Mouse (Mus musculus) heart, embryonic 16.5 days (tissue): ENCODE results near the gene Rpl32. TPM values are rescaled to one million over a fixed set of nuclear protein-coding genes. Genes with fewer than 3 reads are reported as not detected.

Experiments
- ATAC-seq: fragments of 200-750 bp; cut with Nextera tagmentation; replicated peaks from 2 replicates; pipeline ENCODE4 v1.8.0; 2017; ENCODE audit warnings: moderate number of reproducible peaks; ENCODE audit not compliant: insufficient read depth, low FRiP score; ENCODE audit errors: extremely low read depth
- H3K27ac ChIP-seq: fragments of 300-500 bp; sonication (generic); 2 replicates; pipeline ENCODE4 v1.5.1; 2014; ENCODE audit warnings: mild to moderate bottlenecking, low read length, control low read depth, moderate library complexity
- H3K27me3 ChIP-seq: fragments of 300-500 bp; sonication (generic); 2 replicates; pipeline ENCODE4 v1.6.1; 2014; ENCODE audit warnings: low read length, mixed read lengths; ENCODE audit not compliant: control insufficient read depth, insufficient read depth
- H3K36me3 ChIP-seq: fragments of 300-500 bp; sonication (generic); 2 replicates; pipeline ENCODE4 v1.6.1; 2014; ENCODE audit not compliant: control insufficient read depth, insufficient read depth
- H3K4me1 ChIP-seq: fragments of 300-500 bp; sonication (generic); 2 replicates; pipeline ENCODE4 v1.6.1; 2014; ENCODE audit warnings: low read length, mixed read lengths; ENCODE audit not compliant: control insufficient read depth, insufficient read depth
- H3K4me2 ChIP-seq: fragments of 300-500 bp; sonication (generic); 2 replicates; pipeline ENCODE4 v1.6.1; 2014; ENCODE audit warnings: low read depth, mild to moderate bottlenecking, control low read depth, low read length
- H3K4me3 ChIP-seq: fragments of 300-500 bp; sonication (generic); 2 replicates; pipeline ENCODE4 v1.5.1; 2014; ENCODE audit warnings: mild to moderate bottlenecking, control low read depth, low read length
- H3K9ac ChIP-seq: fragments of 300-500 bp; sonication (generic); 2 replicates; pipeline ENCODE4 v1.6.1; 2014; ENCODE audit warnings: low read length, control low read depth
- H3K9me3 ChIP-seq: fragments of 300-500 bp; sonication (generic); replicated peaks from 2 replicates; pipeline ENCODE4 v1.6.1; 2016; ENCODE audit warnings: low read length; ENCODE audit not compliant: control insufficient read depth
- WGBS: fragments of 180-500 bp; shearing (Covaris S2); extraction: QIAGEN DNeasy Blood & Tissue Kit; methylation state at CpG from one replicate; pipeline ENCODE4 v1.1.7; 2014; 5-methylcytosine and 5-hydroxymethylcytosine counted together
- polyA plus RNA-seq: library from polyadenylated mRNA; unstranded; fragments of >200 nt; fragmentation: Nextera tagmentation; extraction: Ambion mirVana; gene quantifications from 2 replicates; pipeline ENCODE4 v1.2.1, GENCODE M21; 2015

The Rpl32 gene
- polyA plus RNA-seq, 1 experiment from 2014 or later = 1,011 TPM

DNA sequence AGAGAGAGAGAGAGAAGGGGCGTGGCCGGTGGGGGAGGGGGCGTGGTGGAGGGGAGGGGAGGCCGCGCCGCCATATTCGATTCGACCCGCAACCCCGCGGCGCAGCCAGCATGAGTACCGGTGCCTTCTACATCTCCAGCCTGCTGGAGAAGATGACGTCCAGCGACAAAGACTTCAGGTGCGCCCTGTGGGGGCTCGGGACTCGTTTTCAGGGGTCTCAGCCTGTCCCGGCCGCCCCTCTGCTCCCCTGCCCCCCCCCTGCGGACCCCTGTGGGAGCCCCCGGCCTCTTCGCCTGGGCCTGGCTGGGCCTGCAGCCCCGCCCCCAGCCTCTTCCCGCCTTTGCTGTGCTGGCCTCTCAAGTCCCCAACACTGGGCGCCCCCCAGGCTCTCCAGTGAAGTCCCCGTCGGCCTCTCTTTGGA, 34.0 kb downstream of the Rpl32 start, which contains the start of gene Cand2:
Cand2 (plus strand) TSS at position 38 of the 421 bp plus-strand sequence.
- peak within 1 kb of the TSS; percentile 79 for H3K4me2 ChIP-seq
- peaks cover 25% of the 10 kb centered on the region for H3K4me1 ChIP-seq
- H3K4me3 ChIP-seq = peak within 1 kb of the TSS; percentile 89
- peak; percentile 59 for ATAC-seq
- 0% methylated on average over 25 of the region's 28 CpGs for WGBS
- H3K9me3 ChIP-seq = no peaks in the 10 kb centered on the region; the same call in 1 of the 2 replicates
- H3K27me3 ChIP-seq = no peaks in the 10 kb centered on the region
- H3K9ac ChIP-seq = peak within 1 kb of the TSS; percentile 94
- peak within 1 kb of the TSS; percentile 99 for H3K27ac ChIP-seq
- 0 out of 2 replicates have a peak, but pooled peaks cover 2% of the 10 kb centered on the region for H3K36me3 ChIP-seq

GRCm38 (mm10) chr6:115773966-115774413, 34.6 kb downstream of the Rpl32 start:
- Histone ChIP-seq H3K27ac (peak overlapping the region; percentile 80), H3K9ac (peak overlapping the region; percentile 62), H3K27me3 (no peaks in the 10 kb centered on the region), H3K4me3 (peak overlapping the region; percentile 89), H3K4me2 (peak overlapping the region; percentile 79), H3K9me3 (no peaks in the 10 kb centered on the region; the same call in 1 of the 2 replicates), H3K36me3 (0 out of 2 replicates have a peak, but pooled peaks cover 2% of the 10 kb centered on the region), H3K4me1 (peaks cover 25% of the 10 kb centered on the region)
- ATAC-seq = peak; percentile 59
- WGBS = under 1% methylated on average over 14 of the region's 14 CpGs

- H3K4me3 ChIP-seq = no peak overlapping the region
- 88% methylated on average over 1 of the region's 1 CpGs for WGBS
- H3K27ac ChIP-seq = no peak overlapping the region
- H3K27me3 ChIP-seq = no peaks in the 10 kb centered on the region
- H3K4me1 ChIP-seq = peaks cover 25% of the 10 kb centered on the region
- no peaks in the 10 kb centered on the region; the same call in 1 of the 2 replicates for H3K9me3 ChIP-seq
- H3K4me2 ChIP-seq = no peak overlapping the region
- H3K36me3 ChIP-seq = no peaks in the 10 kb centered on the region
- ATAC-seq = no peak
- no peak overlapping the region for H3K9ac ChIP-seq
Measured at GRCm38 (mm10) chr6:115772604-115773003, 35.9 kb downstream of the Rpl32 start.

DNA sequence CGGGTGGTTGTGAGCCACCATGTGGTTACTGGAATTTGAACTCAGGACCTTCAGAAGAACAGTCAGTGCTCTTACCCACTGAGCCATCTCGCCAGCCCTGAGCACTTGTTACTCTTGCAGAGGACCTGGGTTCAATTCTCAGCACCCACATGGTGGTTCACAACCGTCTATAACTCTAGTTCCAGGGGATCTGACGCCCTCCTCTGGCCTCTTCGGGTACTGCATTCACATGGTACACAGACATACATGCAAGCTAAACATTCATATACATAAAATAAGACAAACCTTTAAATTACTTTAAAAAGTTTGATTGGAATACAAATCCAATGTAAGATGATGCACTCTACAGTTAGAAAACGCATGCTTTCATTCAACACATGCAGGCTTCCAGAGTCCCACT, 36.3 kb downstream of the Rpl32 start:
- Histone ChIP-seq H3K27me3 (no peaks in the 10 kb centered on the region), H3K4me1 (peaks cover 25% of the 10 kb centered on the region), H3K9me3 (no peaks in the 10 kb centered on the region; the same call in 1 of the 2 replicates), H3K4me2 (no peak overlapping the region), H3K9ac (no peak overlapping the region), H3K36me3 (no peaks in the 10 kb centered on the region), H3K4me3 (no peak overlapping the region), H3K27ac (no peak overlapping the region)
- 71% methylated on average over 6 of the region's 6 CpGs for WGBS
- ATAC-seq = no peak

DNA sequence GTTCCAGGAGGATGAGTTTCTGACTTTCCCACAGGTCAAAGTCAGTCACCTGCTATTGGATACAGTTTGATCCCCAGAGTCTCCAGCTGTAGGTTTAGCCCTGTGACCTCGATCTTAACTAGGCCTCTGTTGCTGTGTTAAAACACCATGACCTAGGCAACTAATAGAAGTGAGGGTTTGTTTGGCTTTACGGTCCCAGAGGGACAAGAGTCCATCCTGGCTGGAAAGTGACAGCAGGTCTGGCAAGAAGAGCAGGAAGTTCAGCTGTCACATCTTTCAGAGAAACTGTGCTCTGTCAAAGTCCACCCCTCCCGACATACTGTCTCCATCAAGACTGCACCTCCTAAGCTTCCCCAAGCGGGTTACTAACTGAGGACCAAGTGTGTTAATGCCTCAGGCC, 37.7 kb downstream of the Rpl32 start:
- Histone ChIP-seq H3K9ac (no peak overlapping the region), H3K9me3 (no peaks in the 10 kb centered on the region; the same call in 1 of the 2 replicates), H3K4me3 (no peak overlapping the region), H3K4me1 (peaks cover 13% of the 10 kb centered on the region), H3K36me3 (no peaks in the 10 kb centered on the region), H3K27ac (no peak overlapping the region), H3K27me3 (no peaks in the 10 kb centered on the region), H3K4me2 (no peak overlapping the region)
- WGBS = 62% methylated on average over 4 of the region's 4 CpGs
- ATAC-seq = no peak

GRCm38 (mm10) chr6:115770059-115770670, 38.4 kb downstream of the Rpl32 start:
- Histone ChIP-seq H3K4me3 (no peak overlapping the region), H3K4me1 (peaks cover 7% of the 10 kb centered on the region), H3K27me3 (no peaks in the 10 kb centered on the region), H3K9ac (no peak overlapping the region), H3K36me3 (no peaks in the 10 kb centered on the region), H3K27ac (no peak overlapping the region), H3K9me3 (no peaks in the 10 kb centered on the region; the same call in 1 of the 2 replicates), H3K4me2 (no peak overlapping the region)
- WGBS = 87% methylated on average over 20 of the region's 20 CpGs
- no peak for ATAC-seq

DNA sequence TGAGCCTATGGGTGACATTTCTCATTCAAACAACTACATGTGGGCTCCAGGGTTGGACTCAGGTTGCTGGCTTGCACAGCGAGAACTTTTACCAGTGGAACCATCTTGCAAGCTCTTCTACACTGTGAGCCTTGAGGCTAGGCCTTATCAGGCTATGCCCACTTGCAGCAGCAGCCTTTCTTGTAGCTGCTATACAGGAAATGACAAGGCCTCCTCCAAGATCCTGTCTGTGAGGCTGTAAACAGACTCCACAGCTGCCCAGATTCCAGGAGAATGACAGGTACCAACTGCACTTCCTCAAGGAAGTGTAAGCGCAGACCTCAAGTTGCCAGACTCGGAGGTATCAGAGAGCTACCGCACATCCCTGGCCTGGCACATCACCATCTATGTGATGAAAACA, 40.3 kb downstream of the Rpl32 start:
- Histone ChIP-seq H3K27me3 (no peaks in the 10 kb centered on the region), H3K4me2 (no peak overlapping the region), H3K9ac (no peak overlapping the region), H3K4me1 (peaks cover 13% of the 10 kb centered on the region), H3K27ac (peak overlapping the region; percentile 59), H3K4me3 (no peak overlapping the region), H3K9me3 (no peaks in the 10 kb centered on the region; the same call in 1 of the 2 replicates), H3K36me3 (no peaks in the 10 kb centered on the region)
- 59% methylated on average over 4 of the region's 4 CpGs for WGBS
- no peak for ATAC-seq

DNA sequence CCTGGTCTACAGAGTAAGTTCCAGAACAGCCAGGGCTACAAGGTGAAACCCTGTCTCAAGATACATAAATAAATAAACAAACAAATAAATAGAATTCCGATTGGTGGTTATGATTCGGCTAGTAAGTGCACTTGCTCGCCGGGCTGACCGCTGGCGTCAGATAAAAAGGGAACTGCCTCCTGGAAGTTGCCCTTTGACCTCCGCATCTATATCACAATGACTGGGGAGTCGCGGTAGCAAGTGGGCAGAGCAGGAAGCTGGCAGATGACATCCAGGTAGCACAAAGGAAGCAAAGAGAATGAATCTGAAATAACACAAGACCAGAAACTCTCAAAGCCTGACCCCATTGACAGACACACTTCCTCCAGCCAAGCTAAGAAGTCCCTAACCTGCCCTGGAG, 41.2 kb downstream of the Rpl32 start:
- Histone ChIP-seq H3K27me3 (no peaks in the 10 kb centered on the region), H3K4me2 (no peak overlapping the region), H3K36me3 (no peaks in the 10 kb centered on the region), H3K4me1 (peaks cover 18% of the 10 kb centered on the region), H3K4me3 (no peak overlapping the region), H3K9ac (no peak overlapping the region), H3K9me3 (no peaks in the 10 kb centered on the region; the same call in 1 of the 2 replicates), H3K27ac (peak overlapping the region; percentile 46; the same call in 1 of the 2 replicates)
- ATAC-seq = no peak
- 54% methylated on average over 9 of the region's 9 CpGs for WGBS

GRCm38 (mm10) chr6:115764179-115764578, 44.4 kb downstream of the Rpl32 start:
- Histone ChIP-seq H3K9ac (peak overlapping the region; percentile 58), H3K4me2 (peak overlapping the region; percentile 56), H3K9me3 (no peaks in the 10 kb centered on the region), H3K27me3 (no peaks in the 10 kb centered on the region), H3K4me3 (peak overlapping the region; percentile 19; the same call in 1 of the 2 replicates), H3K4me1 (peaks cover 24% of the 10 kb centered on the region), H3K27ac (peak overlapping the region; percentile 92), H3K36me3 (no peaks in the 10 kb centered on the region)
- 2% methylated on average over 7 of the region's 7 CpGs for WGBS
- ATAC-seq = peak; percentile 90
